Mouse (Mus musculus) embryonic facial prominence, embryonic 15.5 days (tissue): ENCODE results near the gene Hs3st6. TPM values are rescaled to one million over a fixed set of nuclear protein-coding genes. Genes with fewer than 3 reads are reported as not detected.

ENCODE experiments used
- polyA plus RNA-seq: library from polyadenylated mRNA; unstranded; fragments of >200 nt; fragmentation: Nextera tagmentation; extraction: Ambion mirVana; gene quantifications from 2 replicates; pipeline ENCODE4 v1.2.1, GENCODE M21; 2015

Hs3st6 gene
- polyA plus RNA-seq, 1 experiment from 2014 or later, result 26.4 TPM

Other genes with a start within 250 kb of the Hs3st6 start
- 92.8 and 95.7 TPM in 2 replicates for gene Traf7, start 225.1 kb upstream of the Hs3st6 start, polyA plus RNA-seq
- gene Rab26, start 218.8 kb upstream of the Hs3st6 start, polyA plus RNA-seq, result 3.7 and 4.3 TPM in 2 replicates
- 32.6 and 36.7 TPM in 2 replicates for gene Pkd1, start 203.2 kb upstream of the Hs3st6 start, polyA plus RNA-seq
- gene Tsc2, start 120.4 kb upstream of the Hs3st6 start, polyA plus RNA-seq, result 57.8 and 64.4 TPM in 2 replicates
- gene Nthl1, start 120.3 kb upstream of the Hs3st6 start, polyA plus RNA-seq, result 22.2 and 25.3 TPM in 2 replicates
- gene Slc9a3r2, start 102.7 kb upstream of the Hs3st6 start, polyA plus RNA-seq, result 64.4 and 65.9 TPM in 2 replicates
- gene Npw, start 94.5 kb upstream of the Hs3st6 start, polyA plus RNA-seq, result 0.36 and 0.56 TPM in 2 replicates
- 23.8 and 26.8 TPM in 2 replicates for gene Zfp598, start 83.3 kb upstream of the Hs3st6 start, polyA plus RNA-seq
- 2.0 and 2.9 TPM in 2 replicates for gene Syngr3, start 63.0 kb upstream of the Hs3st6 start, polyA plus RNA-seq
- 33.1 and 35.2 TPM in 2 replicates for gene Gfer, start 56.8 kb upstream of the Hs3st6 start, polyA plus RNA-seq
- gene Noxo1, start 56.8 kb upstream of the Hs3st6 start, polyA plus RNA-seq, result 3.8 and 5.8 TPM in 2 replicates
- 61.3 and 63.4 TPM in 2 replicates for gene Tbl3, start 45.3 kb upstream of the Hs3st6 start, polyA plus RNA-seq
- 0.16 and 0.24 TPM in 2 replicates for gene Rnf151, start 34.9 kb upstream of the Hs3st6 start, polyA plus RNA-seq
- 1,508 and 1,594 TPM in 2 replicates for gene Rps2, start 34.9 kb upstream of the Hs3st6 start, polyA plus RNA-seq
- 223 and 227 TPM in 2 replicates for gene Ndufb10, start 28.5 kb upstream of the Hs3st6 start, polyA plus RNA-seq
- gene Rpl3l, start 25.2 kb upstream of the Hs3st6 start, polyA plus RNA-seq, result not detected in 2 replicates
- 26.6 and 27.9 TPM in 2 replicates for gene Msrb1, start 16.3 kb upstream of the Hs3st6 start, polyA plus RNA-seq
- 0.09 and 0.16 TPM in 2 replicates for gene Meiob, start 51.3 kb downstream of the Hs3st6 start, polyA plus RNA-seq
- 47.0 and 47.3 TPM in 2 replicates for gene Hagh, start 87.2 kb downstream of the Hs3st6 start, polyA plus RNA-seq
- 19.1 and 19.8 TPM in 2 replicates for gene Fahd1, start 97.4 kb downstream of the Hs3st6 start, polyA plus RNA-seq
- gene Igfals, start 113.0 kb downstream of the Hs3st6 start, polyA plus RNA-seq, result 0.43 and 1.1 TPM in 2 replicates
- gene Nubp2, start 133.4 kb downstream of the Hs3st6 start, polyA plus RNA-seq, result 48.9 and 49.6 TPM in 2 replicates
- 43.5 and 45.3 TPM in 2 replicates for gene Spsb3, start 133.7 kb downstream of the Hs3st6 start, polyA plus RNA-seq
- 28.5 and 32.6 TPM in 2 replicates for gene Eme2, start 142.1 kb downstream of the Hs3st6 start, polyA plus RNA-seq
- 86.8 and 92.3 TPM in 2 replicates for gene Mrps34, start 142.1 kb downstream of the Hs3st6 start, polyA plus RNA-seq
- 48.2 and 52.0 TPM in 2 replicates for gene Nme3, start 143.5 kb downstream of the Hs3st6 start, polyA plus RNA-seq
- gene Mapk8ip3, start 184.0 kb downstream of the Hs3st6 start, polyA plus RNA-seq, result 36.4 and 38.3 TPM in 2 replicates
- 148 and 166 TPM in 2 replicates for gene Jpt2, start 207.7 kb downstream of the Hs3st6 start, polyA plus RNA-seq